Mouse (Mus musculus): ENCODE data around the gene Nptx1.

The Nptx1 gene

DNA sequence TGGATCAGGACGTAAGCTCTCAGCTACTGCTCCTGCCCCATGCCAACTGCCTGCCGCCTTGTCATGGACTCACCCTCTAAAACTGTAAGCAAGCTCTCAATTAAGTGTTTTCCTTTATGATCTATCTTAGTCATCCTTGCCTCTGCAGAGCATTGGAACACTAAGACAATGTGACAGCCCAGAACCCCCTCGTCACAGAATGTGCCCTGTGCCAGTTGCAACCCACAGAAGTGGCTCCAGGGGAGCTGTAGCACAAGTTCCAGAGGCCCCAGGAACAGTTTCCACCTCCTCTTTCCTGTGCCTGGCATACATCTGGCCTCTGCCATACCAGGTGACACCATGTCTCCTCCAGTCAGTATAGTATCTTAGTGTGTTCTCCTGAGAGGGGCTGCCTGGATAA lies 24.2 kb downstream of the Nptx1 start:
- no peak for DNase-seq (ENCODE audit: low spot score in 2 of 2)

DNA sequence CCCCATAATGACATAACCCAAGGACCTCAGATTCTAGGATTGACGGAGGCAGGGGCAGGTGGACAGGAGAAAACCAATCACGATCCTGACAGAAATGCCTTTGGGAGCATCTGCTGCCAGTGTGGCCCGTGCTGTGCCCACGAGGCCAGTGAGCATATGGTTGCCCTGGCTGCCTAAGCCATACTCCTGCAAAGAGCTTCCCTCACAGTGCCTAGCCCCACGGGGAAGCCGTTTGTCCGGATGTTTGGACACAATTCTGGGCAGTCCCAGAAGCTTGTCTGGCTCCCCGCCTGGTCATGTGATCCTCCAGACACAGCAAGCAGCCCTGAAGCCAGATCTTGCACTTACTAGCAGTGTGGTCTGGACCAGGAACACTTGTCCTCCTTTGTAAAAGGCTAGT lies 24.8 kb downstream of the Nptx1 start:
- DNase-seq (ENCODE audit: low spot score in 2 of 2) = no peak

DNA sequence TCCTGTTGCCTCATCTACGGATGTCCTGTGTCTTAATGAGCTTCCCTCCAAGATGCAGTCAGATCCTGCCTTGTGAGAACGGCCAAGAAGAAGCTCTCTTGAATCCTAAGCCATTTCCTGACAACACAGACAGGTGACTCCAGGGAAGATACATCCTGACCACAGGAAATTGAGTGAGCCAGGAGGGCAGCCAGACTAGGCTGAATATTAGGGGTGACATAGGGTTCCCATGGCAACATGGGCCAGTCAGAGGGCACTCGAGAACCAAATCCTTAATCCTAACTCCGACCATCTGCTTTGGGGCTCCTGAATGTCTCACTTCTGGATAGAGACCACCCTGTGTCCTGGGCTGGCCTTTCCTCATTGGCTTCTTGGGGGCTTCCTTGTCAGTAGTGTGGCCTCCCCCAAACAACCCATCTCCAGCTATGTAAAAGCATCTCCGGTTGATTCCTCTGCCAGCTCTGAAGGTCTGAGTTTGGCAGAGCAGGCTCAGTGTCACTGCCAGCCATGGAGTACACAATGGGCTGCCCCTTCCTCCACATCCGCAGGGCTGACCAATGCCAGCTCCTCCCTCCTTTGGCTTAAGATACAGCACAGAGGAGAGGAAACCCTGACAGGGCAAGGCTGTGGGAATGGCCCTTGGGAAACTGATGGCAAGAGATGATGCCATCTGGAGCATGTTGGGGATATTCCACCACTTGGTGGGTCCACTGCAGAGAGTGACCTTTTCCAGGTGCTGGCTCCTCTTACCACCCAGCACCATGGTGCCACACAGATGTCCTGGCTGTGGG lies 25.4 kb downstream of the Nptx1 start:
- DNase-seq (ENCODE audit: low spot score in 2 of 2) = no peak

- no peak for DNase-seq (ENCODE audit: low spot score in 2 of 2)
Observed at GRCm38 (mm10) chr11:119520713-119521063, 26.9 kb downstream of the Nptx1 start.

DNA sequence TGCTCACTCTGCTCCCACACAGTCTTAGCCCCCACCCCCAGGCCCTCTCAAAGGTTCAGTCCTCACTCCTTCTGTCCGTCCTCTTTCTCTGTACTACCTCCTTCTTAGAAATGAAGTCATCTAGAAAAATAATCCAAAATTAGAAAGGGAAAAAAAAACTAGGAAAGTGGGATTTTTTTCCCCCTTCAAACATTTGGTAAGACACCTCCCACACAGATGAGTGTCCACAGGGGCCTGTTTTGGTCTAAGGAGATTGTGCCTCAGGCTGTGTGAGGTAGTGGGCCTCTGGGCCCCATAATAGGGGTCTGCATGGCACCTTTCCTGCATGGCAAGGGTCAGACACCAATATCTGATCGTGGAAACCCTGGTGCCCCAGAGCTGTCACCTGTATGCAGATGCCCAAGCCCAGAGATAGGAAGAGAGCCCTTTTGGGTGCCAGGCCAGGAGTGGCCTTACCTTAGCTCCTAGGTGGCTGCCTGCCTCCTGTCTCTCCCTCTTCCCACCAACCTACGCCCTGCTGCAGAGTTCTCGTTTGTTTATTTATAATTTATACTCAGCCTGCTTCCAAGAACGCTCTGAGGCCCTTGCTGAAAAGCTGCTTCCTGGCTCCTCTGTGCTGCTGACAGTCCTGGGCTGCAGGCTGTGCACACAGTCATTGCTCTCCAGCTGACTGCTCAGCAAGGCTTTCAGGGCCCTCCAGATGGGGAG lies 27.4 kb downstream of the Nptx1 start:
- no peak for DNase-seq (ENCODE audit: low spot score in 2 of 2)

GRCm38 (mm10) chr11:119519387-119519786 lies 28.2 kb downstream of the Nptx1 start:
- no peak for DNase-seq (ENCODE audit: low spot score in 2 of 2)

GRCm38 (mm10) chr11:119516677-119517361 lies 30.7 kb downstream of the Nptx1 start:
- DNase-seq (ENCODE audit: low spot score in 2 of 2) = no peak

GRCm38 (mm10) chr11:119515823-119516676 lies 31.5 kb downstream of the Nptx1 start:
- no peak for DNase-seq (ENCODE audit: low spot score in 2 of 2)

DNA sequence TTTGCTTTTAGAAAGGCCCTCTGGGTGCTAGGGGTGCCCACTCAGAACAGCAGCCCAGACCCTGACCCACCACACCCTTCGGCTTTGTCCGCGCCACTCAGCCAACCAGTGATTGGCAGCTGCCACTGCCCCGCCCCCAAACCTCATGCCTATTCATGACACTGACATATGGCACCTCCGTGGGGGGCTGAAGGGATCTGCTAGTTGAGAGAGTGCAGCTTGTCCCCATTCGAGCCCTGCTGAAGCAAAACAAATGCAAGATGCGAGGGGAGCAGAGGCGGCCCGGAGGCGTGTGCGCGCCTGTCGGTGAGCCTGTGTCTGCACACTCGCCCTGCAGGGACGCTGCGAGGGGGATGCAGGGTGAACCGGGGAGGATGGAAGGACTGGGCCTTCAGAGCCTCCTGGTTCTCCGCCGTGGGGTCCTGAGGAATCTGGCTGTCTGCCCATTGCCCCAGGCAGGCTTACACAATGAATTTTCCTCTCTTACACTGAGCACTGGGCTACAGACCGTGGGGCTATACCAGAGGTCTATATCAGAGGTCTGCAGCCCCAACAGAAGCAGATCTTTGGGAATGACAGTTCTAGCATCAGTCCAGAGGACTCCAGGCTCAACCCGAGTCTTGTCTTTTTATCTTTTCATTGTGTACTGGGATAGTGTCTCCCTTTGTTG lies 32.5 kb downstream of the Nptx1 start:
- DNase-seq (ENCODE audit: low spot score in 2 of 2) = no peak

DNA sequence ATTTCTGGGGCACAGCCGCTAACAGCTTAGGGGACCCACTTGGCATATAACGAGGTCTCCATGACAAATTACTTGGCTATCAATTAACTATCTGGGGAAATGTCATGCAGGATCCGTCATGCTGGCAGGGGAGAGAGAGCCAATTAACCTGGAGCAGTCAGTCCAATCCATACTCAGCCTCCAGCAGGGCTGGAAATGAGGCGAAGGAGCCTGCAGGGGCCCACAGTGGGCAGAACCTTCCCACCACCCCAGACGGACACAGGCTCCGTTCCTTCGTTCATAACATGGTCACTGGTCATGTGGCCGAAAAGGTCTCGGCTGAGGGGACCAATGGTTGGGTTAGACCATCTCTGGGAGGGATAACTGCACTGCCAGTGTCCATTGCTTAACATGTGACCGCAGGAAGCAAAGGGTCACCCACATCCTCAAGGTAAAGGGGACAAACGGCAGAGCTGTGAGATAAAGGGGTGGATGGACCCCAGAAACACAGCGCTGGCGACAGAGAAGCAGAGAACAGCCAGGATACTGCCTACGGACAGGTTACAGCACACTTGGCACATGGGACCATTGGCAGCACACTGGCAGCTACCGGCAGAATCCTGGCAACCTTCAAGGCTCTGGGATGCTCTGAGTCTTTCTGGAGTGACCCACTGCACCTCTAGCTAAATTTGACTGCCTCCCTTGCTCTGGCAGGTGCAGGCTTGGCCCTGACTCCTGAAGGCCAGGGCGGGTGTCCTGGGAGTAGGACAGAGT lies 33.3 kb downstream of the Nptx1 start:
- DNase-seq (ENCODE audit: low spot score in 2 of 2) = no peak

- DNase-seq (ENCODE audit: low spot score in 2 of 2) = no peak
Observed at GRCm38 (mm10) chr11:119513038-119513659, 34.4 kb downstream of the Nptx1 start.

GRCm38 (mm10) chr11:119509165-119509776 lies 38.3 kb downstream of the Nptx1 start:
- DNase-seq (ENCODE audit: low spot score in 2 of 2) = no peak

GRCm38 (mm10) chr11:119507772-119508171 lies 39.8 kb downstream of the Nptx1 start:
- no peak for DNase-seq (ENCODE audit: low spot score in 2 of 2)

- DNase-seq (ENCODE audit: low spot score in 2 of 2) = no peak
Observed at GRCm38 (mm10) chr11:119506386-119506785, 41.2 kb downstream of the Nptx1 start.

- DNase-seq (ENCODE audit: low spot score in 2 of 2) = peak; percentile 47 to 58
Observed at GRCm38 (mm10) chr11:119503675-119504074, 43.9 kb downstream of the Nptx1 start.

GRCm38 (mm10) chr11:119500011-119500410 lies 47.5 kb downstream of the Nptx1 start:
- DNase-seq (ENCODE audit: low spot score in 2 of 2) = no peak

DNA sequence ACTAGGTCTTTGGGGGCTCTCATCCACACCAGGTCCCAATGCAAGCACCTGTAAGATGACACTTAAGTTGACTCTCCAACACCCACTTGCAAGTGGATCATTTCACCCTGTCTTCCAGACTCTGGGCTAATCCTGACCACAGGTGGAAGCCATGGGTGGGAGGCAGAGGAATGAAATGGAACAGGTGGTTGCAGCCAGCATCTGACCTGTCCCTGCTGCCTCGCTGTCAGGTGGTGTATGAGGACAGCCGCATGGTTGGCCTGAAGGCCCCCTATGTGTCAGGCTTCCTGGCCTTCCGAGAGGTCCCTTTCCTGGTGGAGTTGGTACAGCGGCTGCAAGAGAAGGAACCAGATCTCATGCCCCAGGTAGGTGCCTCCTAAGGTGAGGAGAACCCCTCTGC lies 48.3 kb downstream of the Nptx1 start:
- DNase-seq (ENCODE audit: low spot score in 2 of 2) = no peak

- DNase-seq (ENCODE audit: low spot score in 2 of 2) = no peak
Observed at GRCm38 (mm10) chr11:119497451-119497850, 50.1 kb downstream of the Nptx1 start.

GRCm38 (mm10) chr11:119496147-119496546 lies 51.4 kb downstream of the Nptx1 start:
- no peak for DNase-seq (ENCODE audit: low spot score in 2 of 2)

DNA sequence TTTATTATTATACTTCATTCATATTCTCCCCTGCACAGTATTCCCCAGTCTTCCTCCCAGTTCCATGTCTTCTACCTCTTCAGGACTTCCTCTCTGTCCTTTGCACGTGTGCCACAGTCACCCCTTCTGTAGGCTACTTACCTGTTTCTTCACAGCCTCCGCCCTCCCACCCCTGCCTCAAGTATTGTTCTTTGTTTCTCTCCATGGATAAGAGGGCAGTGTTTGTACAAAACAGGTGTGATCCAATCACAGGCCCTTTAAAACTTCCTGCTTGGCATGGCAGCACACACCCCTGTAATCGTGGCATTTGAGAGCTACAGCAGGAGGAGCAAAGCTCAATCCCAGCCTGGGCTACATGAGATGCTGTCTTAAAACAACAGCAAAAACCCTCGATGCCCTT lies 54.0 kb downstream of the Nptx1 start:
- DNase-seq (ENCODE audit: low spot score in 2 of 2) = no peak
